Mouse (Mus musculus) lung, embryonic 15.5 days (tissue): ENCODE measurements around the gene Ap2m1. TPM values are rescaled to one million over a fixed set of nuclear protein-coding genes. Genes with fewer than 3 reads are reported as not detected.

Experiments
- ATAC-seq: fragments of 200-750 bp; cut with Nextera tagmentation; 2 replicates; pipeline ENCODE4 v1.8.0; 2017; ENCODE audit warnings: moderate number of reproducible peaks, borderline replicate concordance; ENCODE audit not compliant: low FRiP score, low TSS enrichment; ENCODE audit errors: extremely low read depth
- H3K27ac ChIP-seq: fragments of 300-500 bp; sonication (generic); 2 replicates; pipeline ENCODE4 v1.5.1; 2015; ENCODE audit warnings: moderate library complexity, mild to moderate bottlenecking, inconsistent platforms
- H3K27me3 ChIP-seq: fragments of 300-500 bp; sonication (generic); 2 replicates; pipeline ENCODE4 v1.6.1; 2015; ENCODE audit warnings: inconsistent platforms
- H3K36me3 ChIP-seq: fragments of 300-500 bp; sonication (generic); 2 replicates; pipeline ENCODE4 v1.6.1; 2015; ENCODE audit warnings: inconsistent platforms
- H3K4me1 ChIP-seq: fragments of 300-500 bp; sonication (generic); 2 replicates; pipeline ENCODE4 v1.6.1; 2015; ENCODE audit warnings: inconsistent platforms
- H3K4me2 ChIP-seq: fragments of 300-500 bp; sonication (generic); 2 replicates; pipeline ENCODE4 v1.6.1; 2015; ENCODE audit warnings: inconsistent platforms, mild to moderate bottlenecking, moderate library complexity
- H3K4me3 ChIP-seq: fragments of 300-500 bp; sonication (generic); 2 replicates; pipeline ENCODE4 v1.5.1; 2015; ENCODE audit warnings: mild to moderate bottlenecking, inconsistent platforms
- H3K9ac ChIP-seq: fragments of 300-500 bp; sonication (generic); 2 replicates; pipeline ENCODE4 v1.6.1; 2015; ENCODE audit warnings: inconsistent platforms
- H3K9me3 ChIP-seq: fragments of 300-500 bp; sonication (generic); 2 replicates; pipeline ENCODE4 v1.6.1; 2016; ENCODE audit warnings: inconsistent platforms
- WGBS: fragments of 180-500 bp; shearing (Covaris S2); methylation state at CpG from one replicate; pipeline ENCODE4 v1.1.7; 2015; 5-methylcytosine and 5-hydroxymethylcytosine counted together
- polyA plus RNA-seq: library from polyadenylated mRNA; unstranded; fragments of >200 nt; fragmentation: Nextera tagmentation; extraction: Ambion mirVana; gene quantifications from 2 replicates; pipeline ENCODE4 v1.2.1, GENCODE M21; 2015

The Ap2m1 gene
- polyA plus RNA-seq, 1 experiment from 2014 or later = 636 TPM

DNA sequence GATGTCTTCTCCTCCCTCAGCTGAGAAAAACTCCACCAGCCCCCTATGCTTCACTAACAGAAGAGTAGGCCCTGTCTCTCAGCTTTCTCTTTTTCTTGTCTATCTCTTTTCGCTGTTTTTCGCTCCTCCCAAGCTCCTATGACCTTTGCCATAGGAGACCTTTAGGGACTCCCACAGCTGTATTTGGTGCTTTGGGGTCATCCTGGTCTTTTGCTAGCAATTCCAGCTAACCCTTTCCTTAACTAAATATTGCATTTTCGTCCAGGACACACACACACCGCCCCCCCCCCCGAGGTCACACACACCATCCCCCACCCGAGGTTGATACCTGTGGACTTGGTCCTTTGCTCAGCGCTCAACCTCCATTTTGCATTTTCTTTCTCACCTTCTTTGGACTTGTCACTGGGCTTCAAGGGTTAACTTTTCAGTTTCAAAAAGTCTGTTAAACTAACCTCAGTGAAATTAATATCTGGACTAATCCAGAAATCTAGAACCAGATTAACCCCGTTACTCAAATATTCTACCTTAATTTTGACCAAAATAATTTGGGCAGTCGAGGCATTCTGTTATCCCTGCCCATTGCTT is 895 bp downstream of the Ap2m1 start:
- H3K9me3 ChIP-seq = no peaks in the 10 kb centered on the region
- H3K36me3 ChIP-seq = peaks cover 46% of the 10 kb centered on the region
- WGBS = 26% methylated on average over 9 of the region's 9 CpGs
- ATAC-seq = no peak
- H3K9ac ChIP-seq = peak overlapping the region; percentile 93
- H3K27me3 ChIP-seq = no peaks in the 10 kb centered on the region
- H3K4me1 ChIP-seq = peaks cover 18% of the 10 kb centered on the region
- H3K4me2 ChIP-seq = peak overlapping the region; percentile 66
- peak overlapping the region; percentile 76 for H3K4me3 ChIP-seq
- no peak overlapping the region for H3K27ac ChIP-seq

DNA sequence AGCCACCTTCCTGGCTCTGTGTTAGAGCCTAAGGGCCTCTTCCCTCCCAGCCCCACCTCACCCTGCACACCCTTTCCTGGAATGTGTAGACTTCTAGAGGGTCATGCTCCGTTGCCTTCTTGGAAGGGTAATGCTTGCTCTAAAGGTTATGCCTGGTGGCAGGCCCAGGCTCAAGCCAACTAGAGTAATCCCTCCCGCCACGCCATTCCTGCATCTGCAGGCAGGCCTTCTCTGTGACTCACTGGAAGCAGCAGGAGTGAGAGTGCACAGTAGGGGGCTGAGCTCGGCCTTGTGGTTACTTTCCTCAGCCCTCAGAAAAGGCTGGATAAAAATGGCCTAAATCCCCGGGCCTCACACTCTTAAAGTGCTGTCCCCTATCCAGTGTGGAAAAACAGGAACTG is 1.8 kb downstream of the Ap2m1 start:
- ATAC-seq = no peak
- WGBS = 22% methylated on average over 5 of the region's 5 CpGs
- peaks cover 18% of the 10 kb centered on the region for H3K4me1 ChIP-seq
- peaks cover 48% of the 10 kb centered on the region for H3K36me3 ChIP-seq
- H3K4me2 ChIP-seq = peak overlapping the region; percentile 66
- no peaks in the 10 kb centered on the region for H3K9me3 ChIP-seq
- H3K9ac ChIP-seq = peak overlapping the region; percentile 93
- H3K27ac ChIP-seq = no peak overlapping the region
- no peaks in the 10 kb centered on the region for H3K27me3 ChIP-seq
- H3K4me3 ChIP-seq = peak overlapping the region; percentile 76

DNA sequence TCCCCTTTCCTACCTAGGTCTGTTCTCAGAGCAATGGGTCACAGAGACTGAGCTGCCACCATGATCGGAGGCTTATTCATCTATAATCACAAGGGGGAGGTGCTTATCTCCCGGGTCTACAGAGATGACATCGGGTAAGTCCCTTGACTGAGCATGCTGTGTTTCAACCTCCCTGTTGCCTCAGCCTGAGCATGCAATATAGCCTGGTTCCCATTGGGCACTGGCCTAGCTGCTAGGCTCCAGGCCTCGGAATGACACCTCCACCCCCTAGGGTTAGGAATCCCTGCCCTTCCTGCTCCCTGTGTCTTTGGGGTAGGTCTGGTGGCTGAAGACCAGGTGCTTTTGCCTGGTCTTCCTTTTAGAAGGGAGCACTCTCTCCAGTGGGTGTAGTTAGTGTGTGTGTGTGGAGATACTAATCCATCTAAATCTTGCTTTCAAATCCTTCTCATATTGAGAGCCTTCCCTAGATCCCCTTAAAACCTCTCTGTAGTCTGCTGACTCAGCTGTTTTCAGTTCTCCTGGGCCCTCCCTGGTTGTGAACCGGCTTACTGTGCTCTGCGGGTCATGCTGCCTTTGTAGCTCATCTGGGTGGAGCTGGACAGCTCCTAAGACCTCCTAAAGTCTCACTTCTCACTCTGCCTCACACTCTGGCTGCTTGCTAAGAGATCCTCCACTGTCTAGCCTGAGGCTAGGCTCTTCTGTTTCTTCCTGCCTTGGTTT is 2.5 kb downstream of the Ap2m1 start:
- Histone ChIP-seq H3K36me3 (peaks cover 51% of the 10 kb centered on the region), H3K27me3 (no peaks in the 10 kb centered on the region), H3K9me3 (no peaks in the 10 kb centered on the region), H3K4me2 (peak overlapping the region; percentile 66), H3K4me1 (peaks cover 18% of the 10 kb centered on the region), H3K27ac (no peak overlapping the region), H3K9ac (peak overlapping the region; percentile 93; the same call in 1 of the 2 replicates), H3K4me3 (peak overlapping the region; percentile 76; the same call in 1 of the 2 replicates)
- ATAC-seq = no peak
- 47% methylated on average over 6 of the region's 6 CpGs for WGBS

DNA sequence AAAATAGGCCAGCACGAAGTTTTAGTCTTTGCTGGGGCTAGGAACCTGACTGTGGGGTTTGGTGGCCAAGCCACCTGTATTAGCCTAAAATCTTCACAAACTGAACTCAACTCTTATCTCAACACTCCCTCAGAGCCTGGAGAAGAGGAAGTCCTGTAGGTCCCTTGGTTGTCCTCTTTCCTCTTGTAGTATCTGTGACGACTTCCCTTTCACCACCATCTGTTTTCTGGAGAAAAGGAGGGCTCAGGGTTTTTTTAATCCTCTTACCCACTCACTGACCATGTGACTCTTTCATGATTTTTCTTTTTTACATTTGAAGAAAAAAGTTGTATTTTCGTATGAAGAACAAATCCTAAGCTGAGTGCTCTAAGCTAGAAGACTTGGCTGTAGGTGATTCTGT is 4.4 kb downstream of the Ap2m1 start:
- Histone ChIP-seq H3K9me3 (no peaks in the 10 kb centered on the region), H3K27me3 (no peaks in the 10 kb centered on the region), H3K4me2 (no peak overlapping the region), H3K4me1 (peaks cover 18% of the 10 kb centered on the region), H3K36me3 (peaks cover 56% of the 10 kb centered on the region), H3K4me3 (no peak overlapping the region), H3K9ac (no peak overlapping the region), H3K27ac (no peak overlapping the region)
- 65% methylated on average over 3 of the region's 3 CpGs for WGBS
- ATAC-seq = no peak

DNA sequence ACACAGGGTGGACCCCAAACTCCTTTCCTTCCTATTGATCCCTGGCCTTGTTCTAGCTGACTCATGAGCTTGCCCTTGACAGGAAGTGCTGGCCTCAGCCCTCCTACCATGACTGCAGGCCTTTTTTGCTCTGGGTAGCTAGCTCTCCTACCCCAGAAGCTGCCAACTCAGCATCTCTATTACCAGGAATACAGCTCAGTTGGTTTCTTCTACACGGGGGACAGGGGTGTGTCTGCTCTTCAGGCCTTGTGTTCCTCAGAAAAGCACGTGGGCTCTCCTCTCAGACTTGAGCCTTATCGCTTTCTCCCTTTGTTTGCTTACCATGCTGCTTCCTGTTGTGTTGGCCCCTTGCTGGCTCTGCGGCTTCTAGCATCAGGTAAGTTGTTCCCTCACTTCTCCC is 5.2 kb downstream of the Ap2m1 start:
- Histone ChIP-seq H3K9ac (no peak overlapping the region), H3K36me3 (peaks cover 63% of the 10 kb centered on the region)
- ATAC-seq = no peak

DNA sequence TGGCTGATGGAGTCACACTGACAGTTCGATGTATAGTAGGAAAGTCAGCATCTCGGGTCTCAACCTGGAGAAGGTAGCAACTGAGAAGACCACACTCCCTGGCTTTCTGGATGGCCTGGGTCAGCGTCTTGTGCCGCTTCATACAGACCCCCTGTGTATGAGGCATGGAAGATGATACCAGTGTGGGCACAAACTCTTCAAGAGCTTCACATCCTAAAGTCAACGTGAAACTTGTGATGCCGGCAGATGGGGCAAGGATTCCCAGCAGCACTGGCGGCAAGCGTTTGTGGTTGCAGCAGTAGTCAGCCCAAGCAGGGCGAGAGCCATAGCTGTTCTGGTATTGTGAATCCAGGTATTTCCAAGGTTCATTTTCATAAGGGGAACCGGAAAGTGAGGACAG is 10.4 kb downstream of the Ap2m1 start:
- H3K4me1 ChIP-seq = peaks cover 16% of the 10 kb centered on the region
- H3K36me3 ChIP-seq = peaks cover 54% of the 10 kb centered on the region
- H3K9ac ChIP-seq = no peak overlapping the region
- H3K9me3 ChIP-seq = no peaks in the 10 kb centered on the region
- no peaks in the 10 kb centered on the region for H3K27me3 ChIP-seq
- ATAC-seq = no peak
- 87% methylated on average over 10 of the region's 10 CpGs for WGBS
- H3K4me2 ChIP-seq = no peak overlapping the region
- H3K27ac ChIP-seq = no peak overlapping the region
- H3K4me3 ChIP-seq = no peak overlapping the region

More for the DNA sequence above, 5.2 kb downstream of the Ap2m1 start:
- no peaks in the 10 kb centered on the region for H3K9me3 ChIP-seq
- H3K27me3 ChIP-seq = no peaks in the 10 kb centered on the region
- no peak overlapping the region for H3K4me2 ChIP-seq
- peaks cover 18% of the 10 kb centered on the region for H3K4me1 ChIP-seq
- WGBS = 74% methylated on average over 4 of the region's 4 CpGs
- H3K27ac ChIP-seq = no peak overlapping the region
- H3K4me3 ChIP-seq = no peak overlapping the region

DNA sequence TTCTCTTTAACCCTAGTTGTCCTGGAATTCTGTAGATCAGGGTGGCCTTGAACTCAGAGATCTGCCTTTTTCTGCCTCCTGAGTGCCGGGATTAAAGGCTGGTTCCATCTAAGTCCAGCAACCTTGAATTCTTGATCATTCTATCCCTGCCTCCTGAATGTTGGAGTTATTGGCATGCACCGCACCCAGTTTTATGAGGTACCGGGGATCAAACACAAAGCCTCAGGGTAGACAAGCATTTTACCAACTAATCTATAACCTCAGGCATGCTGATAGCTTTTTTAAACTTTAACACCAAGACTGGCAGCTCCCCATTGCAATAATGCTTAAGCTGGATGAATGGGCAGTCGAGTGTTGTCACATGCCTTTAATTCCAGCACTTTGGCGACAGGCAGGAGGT is 12.1 kb downstream of the Ap2m1 start:
- H3K27me3 ChIP-seq = no peaks in the 10 kb centered on the region
- no peaks in the 10 kb centered on the region for H3K9me3 ChIP-seq
- H3K4me1 ChIP-seq = peaks cover 16% of the 10 kb centered on the region
- H3K4me3 ChIP-seq = peak overlapping the region; percentile 92
- peak overlapping the region; percentile 72 for H3K27ac ChIP-seq
- 48% methylated on average over 5 of the region's 5 CpGs for WGBS
- H3K36me3 ChIP-seq = peaks cover 53% of the 10 kb centered on the region
- no peak for ATAC-seq
- H3K4me2 ChIP-seq = peak overlapping the region; percentile 66
- H3K9ac ChIP-seq = peak overlapping the region; percentile 55; the same call in 1 of the 2 replicates

DNA sequence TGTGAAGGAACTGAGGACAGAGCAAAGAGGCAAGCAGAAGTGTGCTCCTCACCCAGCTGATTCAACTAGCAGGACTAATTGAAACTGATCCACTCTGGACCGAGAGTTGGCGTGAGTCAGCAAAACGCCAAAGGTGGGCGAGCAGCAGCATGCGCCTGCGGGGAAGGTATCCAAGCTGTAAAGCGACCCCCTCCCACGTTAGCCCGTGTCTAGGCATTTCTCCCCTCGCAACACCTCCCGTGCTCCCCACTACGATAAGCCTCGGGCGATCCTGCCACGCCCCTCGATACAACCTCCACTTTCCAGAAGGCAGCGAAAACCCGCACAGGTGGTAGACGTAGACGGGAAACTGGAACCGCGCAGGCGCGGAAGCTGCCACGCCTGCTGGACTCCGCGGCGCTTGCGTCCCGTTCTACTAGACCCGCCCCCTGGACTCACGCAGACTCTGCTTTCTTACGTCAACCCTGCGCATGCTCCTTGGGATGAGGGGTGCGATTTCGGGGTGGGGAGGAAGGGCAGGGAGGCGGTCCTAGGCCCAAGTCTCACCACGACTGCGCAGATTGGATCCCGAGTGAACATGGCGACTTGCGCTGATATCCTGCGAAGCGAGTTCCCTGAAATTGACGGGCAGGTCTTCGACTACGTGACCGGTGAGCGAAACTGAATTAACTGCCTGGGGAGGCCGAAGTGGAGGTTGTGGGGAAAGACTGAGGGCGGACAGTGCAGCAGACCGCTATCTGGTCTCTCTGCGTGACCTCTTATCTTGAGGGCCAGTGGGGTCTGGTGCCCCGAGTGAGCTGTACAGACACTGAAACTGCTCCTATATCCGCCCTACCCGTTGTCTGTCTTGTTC is 13.0 kb downstream of the Ap2m1 start, which contains the start of gene Abcf3:
Abcf3 (plus strand) TSS at position 482 of the 853 bp plus-strand sequence.
- Histone ChIP-seq H3K27ac (peak within 1 kb of the TSS; percentile 72), H3K36me3 (peaks cover 55% of the 10 kb centered on the region), H3K9me3 (no peaks in the 10 kb centered on the region), H3K9ac (peak within 1 kb of the TSS; percentile 89), H3K4me2 (peak within 1 kb of the TSS; percentile 84), H3K27me3 (no peaks in the 10 kb centered on the region), H3K4me1 (peaks cover 16% of the 10 kb centered on the region), H3K4me3 (peak within 1 kb of the TSS; percentile 92)
- WGBS = under 1% methylated on average over 56 of the region's 56 CpGs
- ATAC-seq = peak; percentile 99

DNA sequence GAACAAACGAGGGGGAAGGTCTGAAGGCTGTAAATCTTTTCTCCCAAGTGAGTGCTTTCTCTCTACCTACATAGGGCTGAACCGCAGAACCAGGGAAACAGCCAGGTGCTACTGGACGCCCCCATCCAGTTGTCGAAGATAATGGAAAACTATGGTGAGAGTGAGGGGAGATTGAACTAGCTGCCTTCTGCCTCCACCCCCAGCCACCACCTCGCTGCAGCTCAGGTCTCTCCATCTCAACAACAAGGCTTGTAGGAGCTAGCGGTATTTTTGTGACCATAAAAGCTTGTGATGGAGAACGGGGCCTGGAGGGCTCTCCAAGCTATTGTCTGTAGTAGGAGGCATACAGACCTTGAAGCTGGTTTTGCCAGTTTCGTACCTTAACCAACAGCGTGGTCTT is 13.9 kb downstream of the Ap2m1 start:
- no peaks in the 10 kb centered on the region for H3K27me3 ChIP-seq
- 41% methylated on average over 9 of the region's 9 CpGs for WGBS
- peaks cover 16% of the 10 kb centered on the region for H3K4me1 ChIP-seq
- ATAC-seq = no peak
- peaks cover 56% of the 10 kb centered on the region for H3K36me3 ChIP-seq
- peak overlapping the region; percentile 89 for H3K9ac ChIP-seq
- H3K4me3 ChIP-seq = peak overlapping the region; percentile 92
- H3K4me2 ChIP-seq = peak overlapping the region; percentile 84
- no peak overlapping the region for H3K27ac ChIP-seq
- no peaks in the 10 kb centered on the region for H3K9me3 ChIP-seq

DNA sequence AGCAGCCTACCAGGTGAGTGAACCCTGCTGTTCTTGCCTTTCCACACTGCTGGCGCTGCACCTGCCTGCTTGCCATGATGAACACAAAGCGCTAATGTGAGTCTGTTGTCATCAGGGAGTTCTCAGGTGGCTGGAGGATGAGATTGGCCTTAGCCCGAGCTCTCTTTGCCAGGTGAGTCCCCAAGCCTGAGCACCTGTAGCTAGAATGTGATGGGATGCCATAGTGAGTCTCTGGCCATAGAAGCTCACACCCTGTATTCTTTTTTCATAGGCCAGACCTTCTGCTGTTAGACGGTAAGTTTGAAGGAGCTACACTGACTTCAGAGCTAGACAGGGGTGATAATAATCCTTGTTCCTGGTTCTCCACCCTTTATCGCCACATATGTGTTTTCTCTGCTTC is 16.4 kb downstream of the Ap2m1 start:
- H3K27ac ChIP-seq = no peak overlapping the region
- peaks cover 16% of the 10 kb centered on the region for H3K4me1 ChIP-seq
- no peaks in the 10 kb centered on the region for H3K9me3 ChIP-seq
- no peak overlapping the region for H3K9ac ChIP-seq
- H3K4me2 ChIP-seq = no peak overlapping the region
- no peaks in the 10 kb centered on the region for H3K27me3 ChIP-seq
- peaks cover 60% of the 10 kb centered on the region for H3K36me3 ChIP-seq
- WGBS = 92% methylated on average over 5 of the region's 5 CpGs
- ATAC-seq = no peak
- no peak overlapping the region for H3K4me3 ChIP-seq

DNA sequence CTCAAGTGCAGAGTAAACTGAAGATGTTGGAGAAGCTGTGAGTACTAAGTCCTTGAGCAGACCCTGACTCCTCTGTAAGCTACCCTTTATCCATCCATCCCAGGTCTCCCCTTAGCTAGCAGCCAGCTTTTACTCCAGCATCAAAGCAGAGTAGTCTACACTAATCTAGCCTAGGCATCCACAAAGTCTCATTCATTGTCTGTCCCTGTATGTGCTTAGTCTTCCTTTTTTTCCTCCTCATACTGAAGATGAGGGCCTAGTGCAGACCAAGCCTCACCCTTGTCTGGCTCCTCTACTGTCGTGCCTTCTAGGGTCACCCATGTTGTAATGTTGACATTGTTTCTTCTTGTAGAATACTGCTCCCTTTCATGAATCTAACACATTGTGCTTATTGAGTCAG is 17.3 kb downstream of the Ap2m1 start:
- Histone ChIP-seq H3K4me2 (no peak overlapping the region), H3K4me3 (no peak overlapping the region), H3K27ac (no peak overlapping the region), H3K4me1 (peaks cover 11% of the 10 kb centered on the region), H3K36me3 (peaks cover 64% of the 10 kb centered on the region), H3K9me3 (no peaks in the 10 kb centered on the region), H3K9ac (no peak overlapping the region), H3K27me3 (no peaks in the 10 kb centered on the region)
- no peak for ATAC-seq
- 82% methylated on average over 1 of the region's 1 CpGs for WGBS

DNA sequence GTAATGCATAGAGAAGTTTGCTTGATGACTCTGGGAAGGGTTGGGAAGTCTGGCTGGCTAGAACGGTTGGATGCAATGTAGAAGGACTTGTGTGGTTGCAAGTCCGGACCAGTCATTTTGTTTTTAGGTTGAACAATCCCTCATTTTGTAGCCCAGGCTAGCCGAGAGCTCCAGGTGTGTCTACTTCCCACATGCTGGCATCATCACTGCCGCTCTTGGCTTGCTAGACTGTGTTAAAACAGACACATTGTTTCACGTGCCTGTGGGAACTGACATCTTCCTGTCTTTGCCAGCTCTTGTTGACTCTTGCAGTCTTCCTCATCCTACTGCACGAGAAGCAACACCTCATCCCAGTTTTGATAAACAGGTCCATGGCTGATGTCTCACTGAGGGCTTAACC is 19.7 kb downstream of the Ap2m1 start:
- Histone ChIP-seq H3K4me1 (no peaks in the 10 kb centered on the region), H3K9ac (no peak overlapping the region), H3K36me3 (peaks cover 85% of the 10 kb centered on the region), H3K9me3 (no peaks in the 10 kb centered on the region), H3K27ac (no peak overlapping the region), H3K27me3 (no peaks in the 10 kb centered on the region), H3K4me2 (no peak overlapping the region), H3K4me3 (no peak overlapping the region)
- no peak for ATAC-seq
- 85% methylated on average over 6 of the region's 6 CpGs for WGBS
